Mouse (Mus musculus): Measurements from ENCODE around the gene Bend6. TPM values are rescaled to one million over a fixed set of nuclear protein-coding genes. Genes with fewer than 3 reads are reported as not detected.

Gene Bend6
- polyA plus RNA-seq, 1 experiment from 2014 or later, result 1.3 TPM

DNA sequence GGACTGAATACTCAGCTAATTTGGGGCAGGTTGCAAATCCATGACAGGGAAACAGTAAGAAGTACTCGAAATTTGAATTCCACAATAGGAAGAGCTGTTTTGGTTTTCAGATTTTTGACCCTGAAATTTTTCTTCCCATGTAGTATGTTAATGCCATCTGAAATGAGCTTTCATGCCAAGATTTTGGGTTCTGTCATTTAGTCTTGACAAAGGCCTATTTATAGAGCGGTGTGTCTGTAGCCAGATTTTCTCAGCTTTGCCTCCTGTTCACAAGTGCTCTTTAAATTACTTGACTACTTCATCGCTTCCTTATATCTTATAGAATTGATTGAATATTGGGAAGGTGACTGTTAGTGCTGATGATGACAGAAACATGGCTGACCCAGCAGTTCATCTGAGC is 28.3 kb upstream of the Bend6 start:
- Histone ChIP-seq H3K4me2 (no peak overlapping the region), H3K36me3 (no peaks in the 10 kb centered on the region), H3K27ac (no peak overlapping the region), H3K9ac (no peak overlapping the region), H3K4me1 (no peaks in the 10 kb centered on the region), H3K27me3 (no peaks in the 10 kb centered on the region), H3K9me3 (no peaks in the 10 kb centered on the region), H3K4me3 (no peak overlapping the region)
- ATAC-seq (ENCODE audit: insufficient number of reproducible peaks, low FRiP score, low TSS enrichment, low read depth), result no peak
- 81% methylated on average over 3 of the region's 3 CpGs for WGBS

DNA sequence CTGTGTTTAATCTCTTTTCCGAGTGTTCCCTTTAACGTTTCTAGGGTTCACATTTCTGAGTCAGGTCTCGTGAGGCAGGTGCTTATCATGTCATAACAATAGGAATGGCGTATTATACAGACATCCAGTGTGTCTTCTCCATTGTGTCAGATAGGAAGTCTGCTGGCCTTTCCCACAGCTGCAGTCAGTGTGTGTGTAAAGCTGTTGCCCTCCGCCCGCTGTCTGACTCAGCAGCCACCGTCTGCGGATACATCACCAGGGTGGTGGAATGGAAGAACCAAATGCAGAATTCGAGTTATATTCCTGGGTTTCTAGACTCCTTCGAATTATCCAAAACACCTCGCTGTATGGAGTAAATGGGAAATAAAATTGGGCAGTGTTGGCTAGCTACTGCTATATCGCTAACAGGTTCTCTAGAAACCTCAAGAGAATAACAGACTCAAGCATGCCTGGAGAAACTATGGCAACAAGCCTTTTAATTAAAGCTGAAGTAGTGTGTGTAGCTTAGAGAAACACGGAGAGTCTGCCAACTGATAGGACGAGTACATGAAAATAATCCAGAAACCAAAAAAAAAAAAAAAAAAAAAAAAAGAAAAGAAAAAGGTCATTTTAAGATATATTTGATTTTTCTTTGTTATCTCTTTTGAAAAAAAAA is 25.4 kb upstream of the Bend6 start:
- 79% methylated on average over 14 of the region's 14 CpGs for WGBS
- no peak overlapping the region for H3K27ac ChIP-seq
- no peak for ATAC-seq (ENCODE audit: insufficient number of reproducible peaks, low FRiP score, low TSS enrichment, low read depth)
- H3K36me3 ChIP-seq, result no peaks in the 10 kb centered on the region
- no peak overlapping the region for H3K9ac ChIP-seq
- no peak overlapping the region for H3K4me2 ChIP-seq
- no peaks in the 10 kb centered on the region for H3K4me1 ChIP-seq
- H3K27me3 ChIP-seq, result no peaks in the 10 kb centered on the region
- H3K4me3 ChIP-seq, result no peak overlapping the region
- no peaks in the 10 kb centered on the region for H3K9me3 ChIP-seq

DNA sequence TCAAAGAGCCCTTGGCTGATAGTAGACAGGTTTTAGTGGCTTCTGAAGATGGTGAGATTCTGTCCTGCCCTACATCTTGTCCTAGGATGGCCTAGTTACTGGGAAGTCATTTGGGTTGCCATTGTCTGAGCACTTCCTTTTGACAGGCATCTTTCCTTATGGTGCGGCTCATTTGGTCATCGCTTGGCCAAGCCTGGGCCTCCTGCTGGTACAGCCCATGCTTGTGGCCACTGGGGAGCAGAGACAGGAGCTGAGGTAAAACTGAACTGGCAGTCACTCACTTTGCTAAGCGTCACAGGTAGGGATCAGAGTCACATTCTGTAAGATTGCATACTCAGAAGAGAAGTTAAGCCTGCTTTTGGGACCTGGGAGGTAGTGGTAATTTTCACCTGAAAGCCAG is 24.6 kb upstream of the Bend6 start:
- H3K9ac ChIP-seq, result no peak overlapping the region
- WGBS, result 80% methylated on average over 3 of the region's 3 CpGs
- no peak for ATAC-seq (ENCODE audit: insufficient number of reproducible peaks, low FRiP score, low TSS enrichment, low read depth)
- no peaks in the 10 kb centered on the region for H3K36me3 ChIP-seq
- H3K27me3 ChIP-seq, result no peaks in the 10 kb centered on the region
- H3K4me2 ChIP-seq, result no peak overlapping the region
- H3K27ac ChIP-seq, result no peak overlapping the region
- no peaks in the 10 kb centered on the region for H3K9me3 ChIP-seq
- no peaks in the 10 kb centered on the region for H3K4me1 ChIP-seq
- H3K4me3 ChIP-seq, result no peak overlapping the region

DNA sequence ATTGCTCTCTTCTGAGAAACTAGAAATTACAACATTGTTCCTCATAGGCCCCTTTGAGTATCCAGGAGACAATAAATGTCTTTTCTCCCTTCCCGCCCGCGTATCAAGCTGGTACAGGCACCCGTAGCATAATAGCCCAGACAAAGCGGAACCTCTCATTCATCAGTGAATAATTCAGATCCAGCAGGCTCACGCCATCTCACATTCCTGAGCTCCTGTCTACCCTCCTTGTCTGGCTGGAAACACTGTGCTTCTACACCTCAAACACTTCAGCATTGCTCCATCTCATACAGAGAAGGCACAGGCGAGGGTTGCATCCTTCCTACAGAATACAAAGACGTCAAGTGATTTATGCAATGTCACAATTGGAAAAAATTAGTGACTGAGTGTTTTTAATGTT is 24.2 kb upstream of the Bend6 start:
- ATAC-seq (ENCODE audit: insufficient number of reproducible peaks, low FRiP score, low TSS enrichment, low read depth), result no peak
- no peaks in the 10 kb centered on the region for H3K9me3 ChIP-seq
- no peaks in the 10 kb centered on the region for H3K4me1 ChIP-seq
- H3K9ac ChIP-seq, result no peak overlapping the region
- H3K27ac ChIP-seq, result no peak overlapping the region
- H3K4me2 ChIP-seq, result no peak overlapping the region
- WGBS, result 77% methylated on average over 8 of the region's 8 CpGs
- H3K36me3 ChIP-seq, result no peaks in the 10 kb centered on the region
- H3K4me3 ChIP-seq, result no peak overlapping the region
- no peaks in the 10 kb centered on the region for H3K27me3 ChIP-seq

DNA sequence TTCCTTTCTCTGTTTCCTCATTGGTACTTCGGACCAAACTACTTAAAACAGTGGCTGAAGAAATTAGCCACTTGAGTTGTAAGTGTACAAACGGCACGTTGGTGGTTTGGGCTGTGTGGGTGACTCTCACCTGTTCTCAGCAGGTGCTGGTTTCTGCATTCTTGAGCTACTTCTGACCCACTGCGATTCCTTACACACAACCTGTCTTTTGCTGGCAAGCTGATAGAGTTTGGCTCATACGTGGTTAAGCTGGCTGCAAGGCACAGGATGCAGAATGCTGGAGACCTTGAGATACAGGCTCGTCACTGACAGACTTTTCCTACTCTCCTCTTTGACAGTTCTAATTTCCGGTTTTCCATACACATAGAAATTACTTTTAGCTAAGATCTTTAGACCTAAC is 19.9 kb upstream of the Bend6 start:
- ATAC-seq (ENCODE audit: insufficient number of reproducible peaks, low FRiP score, low TSS enrichment, low read depth), result no peak
- WGBS, result 91% methylated on average over 7 of the region's 7 CpGs
- Histone ChIP-seq H3K9ac (no peak overlapping the region), H3K27me3 (no peaks in the 10 kb centered on the region), H3K9me3 (no peaks in the 10 kb centered on the region), H3K4me2 (no peak overlapping the region), H3K36me3 (no peaks in the 10 kb centered on the region), H3K4me1 (no peaks in the 10 kb centered on the region), H3K27ac (no peak overlapping the region), H3K4me3 (no peak overlapping the region)

DNA sequence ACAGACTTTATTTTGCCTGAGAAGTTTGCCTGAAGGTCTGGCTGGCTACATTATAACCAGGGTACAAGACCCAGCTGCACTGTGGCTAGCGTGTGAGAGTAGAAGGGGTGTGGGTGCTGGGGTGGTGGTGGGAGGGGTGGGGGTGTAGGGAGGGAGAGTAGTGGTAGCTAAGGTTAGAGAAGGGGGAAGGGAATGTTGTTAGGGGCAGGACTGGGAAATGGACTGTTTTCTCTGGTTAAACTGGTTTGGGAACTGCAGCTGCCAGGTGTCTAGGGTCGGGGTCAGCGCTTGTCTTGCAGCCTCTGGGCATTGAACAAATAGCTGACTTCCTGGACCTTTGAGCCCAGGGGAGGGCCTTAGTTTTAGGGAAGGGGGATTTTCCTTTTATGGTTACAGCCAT is 17.7 kb upstream of the Bend6 start:
- Histone ChIP-seq H3K4me3 (no peak overlapping the region), H3K27ac (no peak overlapping the region), H3K27me3 (no peaks in the 10 kb centered on the region), H3K4me1 (no peaks in the 10 kb centered on the region), H3K9ac (no peak overlapping the region), H3K36me3 (no peaks in the 10 kb centered on the region), H3K4me2 (no peak overlapping the region), H3K9me3 (no peaks in the 10 kb centered on the region)
- WGBS, result 60% methylated on average over 3 of the region's 3 CpGs
- no peak for ATAC-seq (ENCODE audit: insufficient number of reproducible peaks, low FRiP score, low TSS enrichment, low read depth)

DNA sequence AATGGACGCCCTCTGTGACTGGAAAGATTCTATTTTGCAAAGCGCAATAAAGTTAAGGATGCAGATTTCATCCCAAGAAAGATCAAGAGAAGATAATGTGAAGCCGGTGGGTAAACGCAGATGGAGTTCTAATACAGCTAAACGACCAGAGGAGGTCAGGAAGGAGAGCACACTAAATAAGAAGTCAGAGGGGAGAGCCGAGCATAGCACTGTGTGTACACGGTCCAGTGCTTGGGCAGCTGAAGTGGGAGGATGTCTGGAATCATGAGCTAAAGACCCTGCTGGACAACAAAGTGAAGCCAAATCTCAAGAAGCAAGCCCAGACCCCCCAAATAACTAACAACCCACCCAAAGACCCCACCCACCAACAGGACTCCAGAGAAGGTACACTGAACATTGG is 15.4 kb upstream of the Bend6 start:
- Histone ChIP-seq H3K4me1 (no peaks in the 10 kb centered on the region), H3K9me3 (no peaks in the 10 kb centered on the region), H3K27ac (no peak overlapping the region), H3K4me2 (no peak overlapping the region), H3K9ac (no peak overlapping the region), H3K36me3 (no peaks in the 10 kb centered on the region), H3K27me3 (no peaks in the 10 kb centered on the region), H3K4me3 (no peak overlapping the region)
- ATAC-seq (ENCODE audit: insufficient number of reproducible peaks, low FRiP score, low TSS enrichment, low read depth), result no peak
- WGBS, result 75% methylated on average over 7 of the region's 7 CpGs

DNA sequence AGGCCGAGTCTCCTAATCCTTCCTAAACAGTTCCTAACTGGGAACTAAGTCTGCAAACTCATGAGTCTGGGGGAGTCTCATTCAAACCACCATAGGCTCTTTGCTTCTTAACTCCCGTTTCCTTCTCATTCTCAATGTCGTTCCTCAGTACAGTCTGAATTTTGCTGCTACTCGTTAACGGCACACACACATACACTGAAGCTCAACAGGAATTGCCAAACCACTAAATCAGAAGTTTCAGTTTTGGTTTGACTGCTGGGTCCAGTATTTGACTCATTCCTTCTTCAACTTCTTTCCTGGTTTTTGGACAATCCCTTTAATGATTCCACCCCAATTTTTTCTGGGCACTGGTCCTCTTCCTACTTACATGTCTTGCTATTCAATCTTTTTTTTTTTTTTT is 8.9 kb upstream of the Bend6 start:
- no peak for ATAC-seq (ENCODE audit: insufficient number of reproducible peaks, low FRiP score, low TSS enrichment, low read depth)

DNA sequence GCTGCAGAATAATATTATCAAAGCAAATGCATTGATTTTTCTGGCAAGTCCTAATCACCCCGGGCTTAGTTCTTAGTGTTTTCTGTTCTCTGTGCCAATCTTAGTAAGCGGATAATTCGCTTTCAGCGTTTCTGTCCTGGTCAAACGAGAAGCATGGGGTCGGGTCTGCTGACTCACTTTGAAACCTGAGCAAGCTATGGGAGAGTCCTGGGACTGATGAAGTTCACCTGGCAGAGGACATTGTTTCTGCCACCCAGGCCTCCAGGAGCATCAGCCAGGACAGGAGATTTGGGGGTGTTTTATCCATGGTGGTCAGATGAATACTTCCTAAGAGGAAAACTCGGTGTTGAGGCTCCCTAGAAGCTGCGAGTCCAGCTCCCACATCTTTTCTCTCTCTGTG is 4.0 kb upstream of the Bend6 start:
- Histone ChIP-seq H3K27ac (no peak overlapping the region), H3K4me2 (no peak overlapping the region), H3K27me3 (peaks cover 29% of the 10 kb centered on the region), H3K36me3 (no peaks in the 10 kb centered on the region), H3K4me1 (peaks cover 17% of the 10 kb centered on the region), H3K9ac (no peak overlapping the region), H3K4me3 (no peak overlapping the region), H3K9me3 (no peaks in the 10 kb centered on the region)
- no peak for ATAC-seq (ENCODE audit: insufficient number of reproducible peaks, low FRiP score, low TSS enrichment, low read depth)
- 69% methylated on average over 8 of the region's 8 CpGs for WGBS

More for the DNA sequence above, 8.9 kb upstream of the Bend6 start:
- 82% methylated on average over 5 of the region's 5 CpGs for WGBS
- Histone ChIP-seq H3K9ac (no peak overlapping the region), H3K9me3 (no peaks in the 10 kb centered on the region), H3K4me2 (no peak overlapping the region), H3K27ac (no peak overlapping the region), H3K36me3 (no peaks in the 10 kb centered on the region), H3K4me1 (no peaks in the 10 kb centered on the region), H3K4me3 (no peak overlapping the region), H3K27me3 (no peaks in the 10 kb centered on the region)

DNA sequence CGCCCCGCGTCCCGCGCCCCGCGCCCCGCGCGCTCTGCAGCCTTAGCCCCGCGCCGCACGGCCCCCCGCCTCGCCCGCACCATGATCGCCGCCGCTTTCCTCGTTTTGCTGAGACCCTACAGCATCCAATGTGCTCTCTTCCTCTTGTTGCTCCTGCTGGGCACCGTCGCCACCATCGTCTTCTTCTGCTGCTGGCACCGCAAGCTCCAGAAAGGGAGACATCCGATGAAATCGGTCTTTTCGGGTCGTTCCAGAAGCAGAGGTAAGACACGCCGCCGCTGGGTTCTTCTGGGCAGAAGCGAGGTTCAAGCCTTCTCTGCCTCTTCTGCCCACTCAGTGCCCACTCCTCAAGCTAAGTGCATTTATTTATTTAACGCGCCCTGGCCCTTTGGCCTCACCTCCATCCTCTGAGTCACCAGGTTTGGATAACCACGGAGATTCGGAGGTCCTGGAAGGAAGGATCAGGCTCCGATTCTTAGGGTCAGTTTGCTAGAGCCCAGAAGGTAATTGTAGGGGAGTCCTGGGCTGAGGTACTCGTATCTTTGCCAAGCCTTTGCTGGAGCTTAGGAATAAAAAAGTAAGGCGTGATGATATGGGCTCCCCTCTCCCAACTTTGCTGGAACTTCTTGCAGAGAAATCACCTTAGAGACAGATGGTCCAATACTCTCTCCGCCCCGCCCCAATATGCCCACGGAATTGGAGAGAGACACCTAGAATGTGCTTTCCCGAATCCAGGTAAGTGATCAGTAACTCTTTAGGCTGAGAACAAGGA is 761 bp upstream of the Bend6 start, which contains the start of gene Dst:
Gene Dst (plus strand): TSS at position 35 of the 772 bp plus-strand sequence.
- H3K27me3 ChIP-seq, result peaks cover 38% of the 10 kb centered on the region
- H3K4me1 ChIP-seq, result peaks cover 17% of the 10 kb centered on the region
- H3K36me3 ChIP-seq, result no peaks in the 10 kb centered on the region
- 3% methylated on average over 43 of the region's 44 CpGs for WGBS
- no peaks in the 10 kb centered on the region for H3K9me3 ChIP-seq
- no peak within 1 kb of the TSS for H3K27ac ChIP-seq
- peak within 1 kb of the TSS; percentile 65 for H3K4me3 ChIP-seq
- H3K4me2 ChIP-seq, result peak within 1 kb of the TSS; percentile 95
- peak within 1 kb of the TSS; percentile 60 for H3K9ac ChIP-seq
- no peak; the same call in 1 of the 2 replicates for ATAC-seq (ENCODE audit: insufficient number of reproducible peaks, low FRiP score, low TSS enrichment, low read depth)

DNA sequence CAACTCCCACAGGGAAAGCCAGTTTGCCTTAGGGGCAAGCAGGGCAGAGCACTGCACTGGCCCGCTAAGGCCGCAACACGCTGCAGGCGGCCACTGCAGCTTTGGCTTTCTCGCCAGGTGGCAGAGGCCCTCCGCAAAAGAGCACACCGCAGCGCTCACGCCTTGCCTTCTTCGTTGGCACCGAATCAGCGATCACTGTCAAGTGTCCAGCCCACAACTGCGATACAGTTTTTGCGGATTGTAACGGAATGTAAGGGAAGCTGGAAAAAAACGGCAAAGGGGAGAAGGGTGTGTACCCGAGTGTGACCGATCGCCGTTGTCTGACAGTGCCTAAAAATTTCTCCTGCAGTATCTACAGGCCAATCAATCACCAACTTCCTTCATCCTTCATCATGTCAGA is 689 bp downstream of the Bend6 start:
- H3K27ac ChIP-seq, result no peak overlapping the region
- peaks cover 38% of the 10 kb centered on the region for H3K27me3 ChIP-seq
- no peaks in the 10 kb centered on the region for H3K36me3 ChIP-seq
- WGBS, result 5% methylated on average over 20 of the region's 20 CpGs
- H3K9me3 ChIP-seq, result no peaks in the 10 kb centered on the region
- peak overlapping the region; percentile 65 for H3K4me3 ChIP-seq
- no peak for ATAC-seq (ENCODE audit: insufficient number of reproducible peaks, low FRiP score, low TSS enrichment, low read depth)
- no peak overlapping the region for H3K9ac ChIP-seq
- H3K4me1 ChIP-seq, result peaks cover 17% of the 10 kb centered on the region
- peak overlapping the region; percentile 95 for H3K4me2 ChIP-seq

DNA sequence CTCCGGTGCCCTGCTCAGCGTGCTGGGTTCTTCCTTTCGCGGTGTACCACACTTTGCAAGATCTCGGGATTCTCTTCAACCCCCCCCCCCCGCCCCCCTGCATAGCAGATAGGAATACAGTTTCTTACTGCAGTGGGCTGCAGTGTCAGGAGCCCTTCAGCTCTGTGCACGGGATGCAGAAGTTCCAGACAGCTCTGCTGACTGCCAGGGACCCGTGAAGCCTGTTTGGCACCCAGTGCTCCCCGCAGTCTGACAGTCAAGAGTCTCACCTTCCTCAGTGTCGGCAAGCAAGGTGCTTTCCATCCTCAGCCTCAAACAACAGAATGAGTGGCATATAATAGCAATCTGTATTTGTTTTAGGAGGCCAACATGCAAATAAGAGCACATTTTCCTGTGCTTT is 1.4 kb downstream of the Bend6 start:
- H3K9ac ChIP-seq, result no peak overlapping the region
- no peak overlapping the region for H3K27ac ChIP-seq
- no peak overlapping the region for H3K4me2 ChIP-seq
- H3K9me3 ChIP-seq, result no peaks in the 10 kb centered on the region
- WGBS, result 36% methylated on average over 10 of the region's 10 CpGs
- ATAC-seq (ENCODE audit: insufficient number of reproducible peaks, low FRiP score, low TSS enrichment, low read depth), result no peak
- H3K4me3 ChIP-seq, result no peak overlapping the region
- H3K36me3 ChIP-seq, result no peaks in the 10 kb centered on the region
- H3K4me1 ChIP-seq, result peaks cover 17% of the 10 kb centered on the region
- H3K27me3 ChIP-seq, result peaks cover 38% of the 10 kb centered on the region

Data from limb, embryonic 15.5 days (tissue).